Mouse (Mus musculus): ENCODE measurements at regions not wholly inside any gene's neighbourhood (a gene's known extent, or its start where the extent isn't known, plus 50 kb on each side); places are given as distances from the start of the nearest gene placed in this dataset.

DNA sequence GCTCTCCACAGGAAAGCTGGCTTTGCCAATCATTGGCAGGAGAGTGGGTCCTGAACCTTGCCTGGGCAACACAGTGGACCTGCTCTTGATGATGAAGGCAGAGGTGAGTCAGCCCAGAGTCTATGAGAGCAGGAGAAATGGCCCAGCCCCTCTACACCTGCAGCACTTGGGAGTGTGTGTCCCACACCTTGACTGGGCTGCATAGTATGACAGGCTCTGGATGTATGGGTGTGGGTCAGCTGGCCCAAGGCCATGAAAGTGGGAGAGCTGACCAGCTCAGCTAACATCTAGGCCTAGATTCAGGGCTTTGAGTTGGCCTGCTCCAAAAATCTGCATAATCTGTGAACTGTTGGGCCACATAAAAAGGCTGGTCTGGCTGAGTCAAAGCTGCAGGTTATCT is 292.7 kb upstream of the Crbn start:
- TF ChIP-seq POLR2A (IDR thresholded peaks at IDR 0.05; ENCODE audit: low read depth, low read length) (no peak), CTCF (IDR thresholded peaks at IDR 0.05; ENCODE audit: borderline replicate concordance, insufficient read depth, low read length) (no peak)
